Mouse (Mus musculus) brain, embryonic 14.5 days (tissue): ENCODE data around the gene Ice2.

Experiments
- CTCF ChIP-seq: fragments of 200-500 bp; IDR thresholded peaks from 2 replicates; pipeline ENCODE4 v1.5.1; 2012; ENCODE audit warnings: inconsistent platforms, mild to moderate bottlenecking, moderate library complexity, borderline replicate concordance; ENCODE audit not compliant: insufficient read depth, insufficient read length; ENCODE audit errors: extremely low read depth
- POLR2A ChIP-seq: fragments of 200-500 bp; IDR thresholded peaks from 2 replicates; pipeline ENCODE4 v1.6.1; 2012; ENCODE audit warnings: mild to moderate bottlenecking, inconsistent platforms, borderline replicate concordance; ENCODE audit not compliant: poor library complexity, insufficient read depth, insufficient read length, severe bottlenecking; ENCODE audit errors: extremely low read depth

DNA sequence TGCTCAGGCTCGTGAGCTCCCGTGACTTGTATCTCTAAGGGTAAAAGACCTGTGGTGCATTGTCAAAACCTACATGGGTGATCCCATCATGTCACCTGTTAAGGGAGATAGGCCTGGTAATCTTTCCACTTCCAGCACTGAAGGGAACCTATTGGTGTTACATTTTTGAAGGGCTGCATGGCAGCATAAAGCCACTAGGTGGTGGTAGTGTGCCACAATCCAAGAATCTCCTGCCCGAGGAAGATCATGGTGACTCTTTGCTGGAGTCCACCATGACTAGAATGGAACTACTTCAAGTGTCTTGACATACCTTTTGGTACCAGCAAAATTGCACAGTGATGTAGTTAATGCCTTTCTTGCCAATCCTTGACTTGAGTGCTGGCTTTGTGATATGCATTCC lies 39.9 kb upstream of the Ice2 start:
- TF ChIP-seq CTCF (peak; percentile 82; the same call in 1 of the 2 replicates), POLR2A (no peak)
